Mouse (Mus musculus): ENCODE results near the gene Shisal1. TPM values are rescaled to one million over a fixed set of nuclear protein-coding genes. Genes with fewer than 3 reads are reported as not detected.

The Shisal1 gene
- polyA plus RNA-seq, 1 experiment from 2014 or later: 1.1 TPM

- H3K9me3 ChIP-seq (replicated peaks; ENCODE audit: control insufficient read depth, low read length): no peaks in the 10 kb centered on the region
- 28% methylated on average over 9 of the region's 9 CpGs for WGBS
- H3K4me1 ChIP-seq (ENCODE audit: control insufficient read depth, insufficient read depth, low read length): peaks cover 6% of the 10 kb centered on the region; the same call in 1 of the 2 replicates
- no peak overlapping the region for H3K9ac ChIP-seq (ENCODE audit: low read length)
- peak; percentile 49 for ATAC-seq (replicated peaks; ENCODE audit: extremely low read depth, insufficient read depth, low FRiP score)
- no peaks in the 10 kb centered on the region for H3K36me3 ChIP-seq (ENCODE audit: control insufficient read depth, insufficient read depth)
- no peak overlapping the region for H3K27ac ChIP-seq (ENCODE audit: low read length)
- no peak overlapping the region for H3K4me2 ChIP-seq (ENCODE audit: low read depth, low read length)
- peaks cover 3% of the 10 kb centered on the region for H3K27me3 ChIP-seq (ENCODE audit: control insufficient read depth, insufficient read depth, low read length)
- H3K4me3 ChIP-seq (ENCODE audit: low read length): no peak overlapping the region
Measured at GRCm38 (mm10) chr15:84414040-84414848, 32.7 kb downstream of the Shisal1 start.

- H3K4me1 ChIP-seq (ENCODE audit: control insufficient read depth, insufficient read depth, low read length): peaks cover 6% of the 10 kb centered on the region; the same call in 1 of the 2 replicates
- no peak overlapping the region for H3K27ac ChIP-seq (ENCODE audit: low read length)
- no peak overlapping the region for H3K4me2 ChIP-seq (ENCODE audit: low read depth, low read length)
- H3K4me3 ChIP-seq (ENCODE audit: low read length): no peak overlapping the region
- ATAC-seq (replicated peaks; ENCODE audit: extremely low read depth, insufficient read depth, low FRiP score): no peak
- no peaks in the 10 kb centered on the region; the same call in 1 of the 2 replicates for H3K27me3 ChIP-seq (ENCODE audit: control insufficient read depth, insufficient read depth, low read length)
- H3K9ac ChIP-seq (ENCODE audit: low read length): no peak overlapping the region
- H3K36me3 ChIP-seq (ENCODE audit: control insufficient read depth, insufficient read depth): no peaks in the 10 kb centered on the region
- WGBS: 25% methylated on average over 6 of the region's 6 CpGs
- H3K9me3 ChIP-seq (replicated peaks; ENCODE audit: control insufficient read depth, low read length): no peaks in the 10 kb centered on the region
Measured at GRCm38 (mm10) chr15:84412409-84412808, 34.5 kb downstream of the Shisal1 start.

GRCm38 (mm10) chr15:84410052-84410451, 36.8 kb downstream of the Shisal1 start:
- Histone ChIP-seq H3K36me3 (ENCODE audit: control insufficient read depth, insufficient read depth) (no peaks in the 10 kb centered on the region), H3K27me3 (ENCODE audit: control insufficient read depth, insufficient read depth, low read length) (no peaks in the 10 kb centered on the region; the same call in 1 of the 2 replicates), H3K27ac (ENCODE audit: low read length) (no peak overlapping the region), H3K4me1 (ENCODE audit: control insufficient read depth, insufficient read depth, low read length) (peaks cover 6% of the 10 kb centered on the region; the same call in 1 of the 2 replicates), H3K4me3 (ENCODE audit: low read length) (no peak overlapping the region), H3K9me3 (replicated peaks; ENCODE audit: control insufficient read depth, low read length) (no peaks in the 10 kb centered on the region), H3K9ac (ENCODE audit: low read length) (no peak overlapping the region), H3K4me2 (ENCODE audit: low read depth, low read length) (no peak overlapping the region)
- ATAC-seq (replicated peaks; ENCODE audit: extremely low read depth, insufficient read depth, low FRiP score): no peak
- WGBS: 66% methylated on average over 8 of the region's 8 CpGs

GRCm38 (mm10) chr15:84408576-84408975, 38.3 kb downstream of the Shisal1 start:
- H3K4me1 ChIP-seq (ENCODE audit: control insufficient read depth, insufficient read depth, low read length): no peaks in the 10 kb centered on the region
- no peaks in the 10 kb centered on the region for H3K9me3 ChIP-seq (replicated peaks; ENCODE audit: control insufficient read depth, low read length)
- no peaks in the 10 kb centered on the region for H3K36me3 ChIP-seq (ENCODE audit: control insufficient read depth, insufficient read depth)
- no peak overlapping the region for H3K9ac ChIP-seq (ENCODE audit: low read length)
- WGBS: 55% methylated on average over 3 of the region's 3 CpGs
- no peak overlapping the region for H3K4me3 ChIP-seq (ENCODE audit: low read length)
- H3K27ac ChIP-seq (ENCODE audit: low read length): no peak overlapping the region
- H3K27me3 ChIP-seq (ENCODE audit: control insufficient read depth, insufficient read depth, low read length): no peaks in the 10 kb centered on the region; the same call in 1 of the 2 replicates
- ATAC-seq (replicated peaks; ENCODE audit: extremely low read depth, insufficient read depth, low FRiP score): no peak
- no peak overlapping the region for H3K4me2 ChIP-seq (ENCODE audit: low read depth, low read length)

GRCm38 (mm10) chr15:84405759-84406158, 41.1 kb downstream of the Shisal1 start:
- H3K27ac ChIP-seq (ENCODE audit: low read length): no peak overlapping the region
- no peak overlapping the region for H3K4me2 ChIP-seq (ENCODE audit: low read depth, low read length)
- H3K4me3 ChIP-seq (ENCODE audit: low read length): no peak overlapping the region
- WGBS: 84% methylated on average over 3 of the region's 3 CpGs
- no peak overlapping the region for H3K9ac ChIP-seq (ENCODE audit: low read length)
- H3K9me3 ChIP-seq (replicated peaks; ENCODE audit: control insufficient read depth, low read length): no peaks in the 10 kb centered on the region
- no peak for ATAC-seq (replicated peaks; ENCODE audit: extremely low read depth, insufficient read depth, low FRiP score)
- no peaks in the 10 kb centered on the region for H3K4me1 ChIP-seq (ENCODE audit: control insufficient read depth, insufficient read depth, low read length)
- no peaks in the 10 kb centered on the region for H3K36me3 ChIP-seq (ENCODE audit: control insufficient read depth, insufficient read depth)
- H3K27me3 ChIP-seq (ENCODE audit: control insufficient read depth, insufficient read depth, low read length): no peaks in the 10 kb centered on the region

- H3K9ac ChIP-seq (ENCODE audit: low read length): no peak overlapping the region
- H3K9me3 ChIP-seq (replicated peaks; ENCODE audit: control insufficient read depth, low read length): no peaks in the 10 kb centered on the region
- H3K27ac ChIP-seq (ENCODE audit: low read length): no peak overlapping the region
- no peaks in the 10 kb centered on the region for H3K36me3 ChIP-seq (ENCODE audit: control insufficient read depth, insufficient read depth)
- no peaks in the 10 kb centered on the region for H3K27me3 ChIP-seq (ENCODE audit: control insufficient read depth, insufficient read depth, low read length)
- 78% methylated on average over 10 of the region's 10 CpGs for WGBS
- H3K4me2 ChIP-seq (ENCODE audit: low read depth, low read length): no peak overlapping the region
- no peaks in the 10 kb centered on the region for H3K4me1 ChIP-seq (ENCODE audit: control insufficient read depth, insufficient read depth, low read length)
- ATAC-seq (replicated peaks; ENCODE audit: extremely low read depth, insufficient read depth, low FRiP score): no peak
- H3K4me3 ChIP-seq (ENCODE audit: low read length): no peak overlapping the region
Measured at GRCm38 (mm10) chr15:84403454-84404113, 43.3 kb downstream of the Shisal1 start.

- no peak overlapping the region for H3K4me3 ChIP-seq (ENCODE audit: low read length)
- H3K9ac ChIP-seq (ENCODE audit: low read length): no peak overlapping the region
- WGBS: 65% methylated on average over 4 of the region's 4 CpGs
- H3K36me3 ChIP-seq (ENCODE audit: control insufficient read depth, insufficient read depth): no peaks in the 10 kb centered on the region
- no peak for ATAC-seq (replicated peaks; ENCODE audit: extremely low read depth, insufficient read depth, low FRiP score)
- H3K27me3 ChIP-seq (ENCODE audit: control insufficient read depth, insufficient read depth, low read length): no peaks in the 10 kb centered on the region
- H3K4me1 ChIP-seq (ENCODE audit: control insufficient read depth, insufficient read depth, low read length): no peaks in the 10 kb centered on the region
- no peaks in the 10 kb centered on the region for H3K9me3 ChIP-seq (replicated peaks; ENCODE audit: control insufficient read depth, low read length)
- H3K4me2 ChIP-seq (ENCODE audit: low read depth, low read length): no peak overlapping the region
- H3K27ac ChIP-seq (ENCODE audit: low read length): no peak overlapping the region
Measured at GRCm38 (mm10) chr15:84398617-84399016, 48.3 kb downstream of the Shisal1 start.

- no peak overlapping the region for H3K4me2 ChIP-seq (ENCODE audit: low read depth, low read length)
- ATAC-seq (replicated peaks; ENCODE audit: extremely low read depth, insufficient read depth, low FRiP score): no peak
- 77% methylated on average over 14 of the region's 14 CpGs for WGBS
- no peak overlapping the region for H3K4me3 ChIP-seq (ENCODE audit: low read length)
- H3K27me3 ChIP-seq (ENCODE audit: control insufficient read depth, insufficient read depth, low read length): no peaks in the 10 kb centered on the region
- H3K9me3 ChIP-seq (replicated peaks; ENCODE audit: control insufficient read depth, low read length): no peaks in the 10 kb centered on the region
- H3K4me1 ChIP-seq (ENCODE audit: control insufficient read depth, insufficient read depth, low read length): no peaks in the 10 kb centered on the region
- H3K9ac ChIP-seq (ENCODE audit: low read length): no peak overlapping the region
- H3K36me3 ChIP-seq (ENCODE audit: control insufficient read depth, insufficient read depth): no peaks in the 10 kb centered on the region
- no peak overlapping the region for H3K27ac ChIP-seq (ENCODE audit: low read length)
Measured at GRCm38 (mm10) chr15:84397663-84398169, 49.2 kb downstream of the Shisal1 start.

Data from heart, embryonic 16.5 days (tissue).